Mouse (Mus musculus) mouse embryonic stem cell (cell line): ENCODE data around the gene Gys1.
"Not testable (repeated sequence)": the region's sequence is repeated elsewhere in the genome, so short reads cannot be mapped to it uniquely, and the experiment has no call there.

Experiments
- in situ Hi-C, 2 experiments: fragments of 300-500 bp; cut with MboI; formaldehyde crosslinking; loops; 1 replicate in 1 of 2; 3 replicates in 1 of 2; pipeline ENCODE4 v1.14.3; 2019 to 2020; ENCODE audit warnings: low sequenced_read_pairs in 2 of 2, low pct_unique_long_range_greater_than_20kb in 1 of 2, mixed read lengths in 1 of 2; ENCODE audit not compliant: unreplicated experiment in 1 of 2

Gene Gys1

DNA sequence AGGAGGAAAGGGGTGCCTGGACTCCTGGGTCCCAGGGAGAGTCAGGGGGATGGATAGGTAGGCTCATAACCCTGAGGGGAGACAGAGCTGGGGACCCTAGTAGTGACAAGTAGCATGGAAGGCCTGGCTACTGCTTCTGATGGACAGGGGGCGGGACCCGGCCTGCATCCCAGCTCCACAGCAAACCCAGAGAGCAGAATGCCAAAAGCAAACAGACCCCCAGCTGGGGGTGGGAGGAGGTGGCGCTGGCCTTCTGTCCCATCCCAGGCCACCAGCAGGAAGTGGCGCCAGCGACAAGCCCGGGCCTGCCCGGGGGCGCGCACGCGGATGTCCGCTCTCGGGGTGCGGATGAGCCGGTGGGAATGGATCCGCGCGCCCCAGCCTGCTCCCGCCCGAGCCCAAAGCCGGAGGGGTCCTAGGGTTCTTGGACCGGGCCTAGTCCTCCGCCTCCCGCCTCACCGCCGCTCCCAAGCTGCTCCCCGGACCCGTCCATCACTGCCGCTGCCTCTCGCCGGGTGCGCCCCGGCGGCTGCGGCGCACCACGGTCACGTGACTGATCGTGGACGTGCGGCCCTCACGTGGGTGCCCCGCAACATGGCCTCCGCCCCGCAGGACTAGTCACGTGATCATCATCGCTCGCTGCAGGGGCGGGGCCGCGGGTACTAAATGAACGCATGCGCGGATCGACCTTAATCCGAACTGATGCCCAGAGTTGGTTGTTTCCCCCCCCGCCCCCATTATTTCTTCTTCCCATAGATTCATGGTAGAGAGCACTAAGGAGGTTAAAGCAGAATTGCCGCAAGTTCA, 31.8 kb downstream of the Gys1 start, which contains the start of gene Bax:
Gene Bax, minus strand, starts transcription at position 616 of the 807 bp plus-strand sequence.
- in situ Hi-C loops = loop anchor here in 1 of 2 experiments (5.0 kb wide), 1 partner anchor 126 kb away; no protein-coding TSS in a partner anchor

GRCm38 (mm10) chr7:45467090-45467670, 32.5 kb downstream of the Gys1 start:
- in situ Hi-C loops = loop anchor here in 1 of 2 experiments (5.0 kb wide), 1 partner anchor 125 kb away; no protein-coding TSS in a partner anchor

DNA sequence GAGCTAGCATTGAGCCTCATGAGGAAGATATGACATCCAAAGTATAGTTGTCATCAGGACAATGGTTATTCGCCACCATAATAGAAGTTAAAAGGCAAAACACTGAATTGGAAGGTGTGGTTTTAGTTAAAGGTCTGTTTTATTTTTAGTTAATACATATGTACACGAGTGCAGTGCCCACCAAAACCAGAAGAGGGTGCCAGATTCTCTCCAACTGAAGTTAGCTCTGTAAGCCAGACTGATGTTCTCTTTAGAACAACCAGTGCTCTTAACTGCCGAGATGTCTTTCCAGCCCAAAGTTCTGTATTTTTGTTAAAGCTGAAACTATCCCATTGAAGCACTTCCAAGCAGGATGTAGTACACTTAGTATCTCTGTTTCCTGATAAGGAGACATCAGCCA, 36.2 kb downstream of the Gys1 start:
- in situ Hi-C loops = no loop called here

GRCm38 (mm10) chr7:45475291-45475969, 40.8 kb downstream of the Gys1 start:
- in situ Hi-C loops = no loop called here

- in situ Hi-C loops = no loop called here
Measured at GRCm38 (mm10) chr7:45476453-45476852, 41.8 kb downstream of the Gys1 start.

GRCm38 (mm10) chr7:45477003-45477402, 42.4 kb downstream of the Gys1 start:
- in situ Hi-C loops = no loop called here

DNA sequence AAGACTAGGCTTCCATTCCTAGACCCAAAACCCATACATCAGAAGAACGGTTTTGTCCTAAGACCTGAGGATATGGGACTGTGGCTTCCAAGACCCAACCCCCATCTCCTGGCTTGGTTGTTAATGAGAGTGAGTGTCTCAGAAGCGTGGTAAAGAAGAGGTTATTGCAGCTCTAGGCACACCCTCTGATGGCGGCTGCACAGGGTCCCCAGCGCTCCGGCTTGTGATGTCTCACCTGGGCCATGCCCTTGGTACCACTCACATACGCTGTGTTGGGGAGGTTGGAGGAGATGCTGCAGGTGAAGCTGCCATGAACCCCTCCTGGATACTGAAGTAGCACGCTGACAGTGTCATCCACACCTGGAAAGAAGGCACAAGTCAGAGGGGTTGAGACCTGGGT, 44.1 kb downstream of the Gys1 start:
- in situ Hi-C loops = no loop called here

GRCm38 (mm10) chr7:45480310-45480709, 45.7 kb downstream of the Gys1 start:
- in situ Hi-C loops = not testable (repeated sequence)

- in situ Hi-C loops = no loop called here
Measured at GRCm38 (mm10) chr7:45481374-45481927, 46.8 kb downstream of the Gys1 start, which contains the start of gene Tulp2. Gene Tulp2, plus strand, starts transcription at chr7:45481877.

DNA sequence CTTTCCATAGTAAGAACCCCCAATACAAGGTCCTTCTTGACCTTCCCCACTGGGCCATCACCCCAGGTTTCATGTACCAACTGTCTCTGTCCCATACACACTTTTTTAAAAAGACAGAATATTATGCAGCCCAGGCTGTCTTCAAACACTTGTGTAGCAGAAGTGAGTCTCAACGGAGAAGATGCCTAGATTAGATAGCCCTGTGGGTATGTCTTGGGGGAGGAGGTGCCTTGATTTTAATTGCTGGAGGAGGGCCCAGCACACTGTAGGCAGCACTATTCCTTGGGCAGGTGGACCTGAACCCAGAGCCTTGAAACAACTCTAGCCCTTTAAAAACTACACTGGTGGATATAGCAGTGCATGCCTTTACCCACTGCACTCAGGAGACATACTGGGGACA, 47.5 kb downstream of the Gys1 start:
- in situ Hi-C loops = no loop called here

GRCm38 (mm10) chr7:45484985-45485384, 50.3 kb downstream of the Gys1 start:
- in situ Hi-C loops = not testable (repeated sequence)

- in situ Hi-C loops = no loop called here
Measured at GRCm38 (mm10) chr7:45486158-45486557, 51.5 kb downstream of the Gys1 start.

GRCm38 (mm10) chr7:45486761-45487415, 52.2 kb downstream of the Gys1 start, which contains the start of gene Gm45808:
Gene Gm45808, minus strand, starts transcription at chr7:45486811.
- in situ Hi-C loops = no loop called here

- in situ Hi-C loops = no loop called here
Measured at GRCm38 (mm10) chr7:45487861-45488292, 53.2 kb downstream of the Gys1 start.

DNA sequence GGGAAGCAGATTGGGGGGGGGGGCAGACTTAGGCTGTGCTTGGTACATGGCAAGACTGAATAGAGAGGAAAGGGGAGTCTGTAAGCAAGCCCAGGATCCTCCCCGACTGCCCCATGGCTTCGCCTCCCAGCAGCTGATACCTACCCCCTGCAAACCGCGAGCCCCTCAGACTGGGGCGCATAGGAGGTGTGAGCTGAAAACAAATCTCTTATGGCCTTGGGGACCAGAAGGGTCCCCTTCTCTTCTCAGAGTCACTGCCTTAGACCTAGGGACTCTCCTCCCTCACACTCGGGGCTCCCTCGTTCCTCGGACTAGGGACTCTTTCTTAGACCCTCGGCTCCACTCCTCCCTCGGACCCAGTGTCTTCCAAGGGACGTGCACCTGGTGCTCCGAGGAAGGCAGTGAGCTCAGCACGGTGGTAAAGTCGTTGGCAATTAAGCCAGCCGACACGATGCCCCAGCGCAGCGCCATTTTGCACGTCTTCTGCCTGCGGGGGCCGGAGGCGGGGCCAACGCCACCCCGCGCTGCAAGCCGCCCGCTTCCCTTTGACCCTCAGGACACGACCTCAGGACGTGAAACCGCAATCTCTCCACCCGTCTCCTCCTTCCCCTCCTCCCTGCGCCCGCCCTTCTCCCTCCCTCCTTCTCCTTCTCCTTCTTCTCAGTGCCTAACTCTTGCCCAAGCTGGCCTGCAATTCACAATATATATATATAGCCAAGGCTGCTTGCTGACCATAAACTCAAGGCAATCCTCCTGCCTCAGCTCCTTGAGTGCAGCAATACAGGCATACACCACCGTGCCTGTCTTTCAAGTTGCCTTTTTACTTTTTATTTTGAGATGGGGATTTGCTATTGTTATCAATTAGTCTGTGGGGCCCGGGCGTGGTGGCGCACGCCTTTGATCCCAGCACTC, 53.9 kb downstream of the Gys1 start, which contains the start of gene Dhdh:
Gene Dhdh, minus strand, starts transcription at position 513 of the 912 bp plus-strand sequence.
- in situ Hi-C loops = no loop called here

DNA sequence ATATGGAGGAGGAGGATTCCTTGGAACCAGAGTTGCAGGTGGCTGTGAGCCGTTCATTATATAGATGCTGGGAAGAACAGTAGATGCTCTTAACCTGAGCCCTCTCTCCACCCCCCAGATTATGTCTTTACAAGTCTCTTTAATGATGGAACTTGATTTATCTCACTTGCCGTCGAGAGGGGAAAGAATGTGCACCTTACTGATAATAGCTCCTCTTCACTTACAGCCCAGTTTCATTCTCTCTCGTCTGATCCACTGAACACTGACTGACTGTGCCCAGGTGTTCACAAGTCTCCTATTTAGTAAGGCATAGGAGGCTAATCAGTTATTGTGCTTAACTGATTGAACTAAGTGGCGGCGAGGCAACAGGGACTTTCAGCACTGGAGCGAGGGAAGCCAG, 54.9 kb downstream of the Gys1 start:
- in situ Hi-C loops = no loop called here

DNA sequence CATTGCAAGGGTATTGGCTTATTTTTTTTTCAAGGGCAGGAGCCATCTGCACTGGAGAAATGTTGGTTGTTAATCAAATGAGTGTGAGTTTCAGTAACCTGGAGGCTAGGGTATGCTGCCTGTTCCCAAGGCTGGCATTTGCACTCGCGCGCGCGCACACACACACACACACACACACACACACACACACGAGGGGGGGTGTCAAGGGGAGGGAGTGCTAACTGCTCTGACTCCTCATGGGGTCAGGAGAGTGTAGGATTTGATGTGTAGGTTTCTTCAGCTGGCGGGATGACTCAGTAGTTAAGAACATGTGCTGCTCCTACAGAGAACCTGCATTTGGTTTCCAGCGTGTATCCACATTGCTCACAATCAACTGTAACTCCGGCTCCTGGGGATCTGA, 56.2 kb downstream of the Gys1 start:
- in situ Hi-C loops = no loop called here
